Mouse (Mus musculus) limb, embryonic 15.5 days (tissue): ENCODE results near the gene Pdzrn3. TPM values are rescaled to one million over a fixed set of nuclear protein-coding genes. Genes with fewer than 3 reads are reported as not detected.
A peak's percentile ranks its signal among the peaks of the same experiment; 100 is the strongest.

Source experiments
- ATAC-seq: fragments of 200-750 bp; cut with Nextera tagmentation; 2 replicates; pipeline ENCODE4 v1.8.0; 2017; ENCODE audit warnings: low read depth, moderate TSS enrichment; ENCODE audit not compliant: insufficient number of reproducible peaks, low FRiP score, low TSS enrichment
- H3K27ac ChIP-seq: fragments of 300-500 bp; sonication (generic); 2 replicates; pipeline ENCODE4 v1.5.1; 2015; ENCODE audit warnings: moderate library complexity, mild to moderate bottlenecking, inconsistent platforms
- H3K27me3 ChIP-seq: fragments of 300-500 bp; sonication (generic); 2 replicates; pipeline ENCODE4 v1.6.1; 2015; ENCODE audit warnings: inconsistent platforms
- H3K36me3 ChIP-seq: fragments of 300-500 bp; sonication (generic); 2 replicates; pipeline ENCODE4 v1.6.1; 2015; ENCODE audit warnings: inconsistent platforms
- H3K4me1 ChIP-seq: fragments of 300-500 bp; sonication (generic); 2 replicates; pipeline ENCODE4 v1.6.1; 2015; ENCODE audit warnings: inconsistent platforms
- H3K4me2 ChIP-seq: fragments of 300-500 bp; sonication (generic); 2 replicates; pipeline ENCODE4 v1.6.1; 2015; ENCODE audit warnings: mild to moderate bottlenecking, inconsistent platforms
- H3K4me3 ChIP-seq: fragments of 300-500 bp; sonication (generic); 2 replicates; pipeline ENCODE4 v1.5.1; 2015; ENCODE audit warnings: mild to moderate bottlenecking, inconsistent platforms
- H3K9ac ChIP-seq: fragments of 300-500 bp; sonication (generic); 2 replicates; pipeline ENCODE4 v1.6.1; 2015; ENCODE audit warnings: inconsistent platforms
- H3K9me3 ChIP-seq: fragments of 300-500 bp; sonication (generic); 2 replicates; pipeline ENCODE4 v1.6.1; 2016; ENCODE audit warnings: inconsistent platforms
- WGBS: fragments of 180-500 bp; shearing (Covaris S2); methylation state at CpG from one replicate; pipeline ENCODE4 v1.1.7; 2015; 5-methylcytosine and 5-hydroxymethylcytosine counted together
- polyA plus RNA-seq: library from polyadenylated mRNA; unstranded; fragments of >200 nt; fragmentation: Nextera tagmentation; extraction: Ambion mirVana; gene quantifications from 2 replicates; pipeline ENCODE4 v1.2.1, GENCODE M21; 2015

Gene Pdzrn3
- polyA plus RNA-seq, 1 experiment from 2014 or later = 11.7 TPM

DNA sequence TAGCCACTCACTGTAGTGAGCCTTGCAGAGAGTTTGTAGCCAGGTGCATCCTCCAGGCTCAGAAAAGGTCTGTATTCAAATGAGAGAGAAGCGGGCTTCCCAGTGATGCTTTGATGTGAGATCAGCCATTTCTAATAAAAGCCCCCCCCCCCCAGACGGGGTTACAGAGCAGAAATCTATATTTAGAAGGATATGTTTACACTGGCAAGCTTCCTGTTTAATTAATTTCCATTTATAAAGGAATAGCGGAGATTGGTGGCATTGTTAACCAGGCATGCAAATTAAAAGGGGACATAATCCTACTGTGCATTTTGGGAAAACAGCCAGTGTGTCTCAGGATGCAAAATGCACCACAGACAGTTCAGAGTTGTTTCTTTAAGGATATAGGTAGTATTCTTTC is 96.1 kb downstream of the Pdzrn3 start:
- Histone ChIP-seq H3K27me3 (no peaks in the 10 kb centered on the region), H3K4me2 (peak overlapping the region; percentile 10; the same call in 1 of the 2 replicates), H3K9ac (no peak overlapping the region), H3K36me3 (no peaks in the 10 kb centered on the region), H3K9me3 (no peaks in the 10 kb centered on the region), H3K4me3 (no peak overlapping the region), H3K27ac (peak overlapping the region; percentile 76; the same call in 1 of the 2 replicates), H3K4me1 (peaks cover 53% of the 10 kb centered on the region)
- 33% methylated on average over 3 of the region's 3 CpGs for WGBS
- no peak for ATAC-seq

DNA sequence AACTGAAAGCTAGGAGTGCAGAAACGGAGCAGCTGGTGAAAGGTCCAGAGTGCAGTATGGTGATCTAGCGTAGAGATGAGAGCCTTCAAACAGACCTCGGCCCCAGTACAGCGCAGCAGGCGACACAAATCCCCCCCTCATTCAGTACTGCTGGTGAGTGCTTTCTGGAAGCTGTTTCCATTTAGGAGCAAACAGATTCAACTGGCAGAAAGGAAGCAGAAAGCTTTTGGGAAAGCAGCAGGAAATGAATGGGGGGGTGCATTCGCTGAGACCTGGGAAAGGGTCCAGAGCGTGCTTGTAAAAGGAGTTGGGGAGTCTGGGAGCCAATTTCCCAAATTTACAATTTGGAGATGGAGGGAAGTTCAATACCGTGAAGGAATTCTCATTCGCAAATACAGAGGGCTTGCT is 96.9 kb downstream of the Pdzrn3 start:
- H3K27ac ChIP-seq = peak overlapping the region; percentile 76
- H3K9me3 ChIP-seq = no peaks in the 10 kb centered on the region
- WGBS = 25% methylated on average over 9 of the region's 9 CpGs
- H3K36me3 ChIP-seq = no peaks in the 10 kb centered on the region
- peak; percentile 72 for ATAC-seq
- H3K4me3 ChIP-seq = peak overlapping the region; percentile 14; the same call in 1 of the 2 replicates
- peak overlapping the region; percentile 36 for H3K4me2 ChIP-seq
- no peaks in the 10 kb centered on the region for H3K27me3 ChIP-seq
- H3K9ac ChIP-seq = no peak overlapping the region
- H3K4me1 ChIP-seq = peaks cover 59% of the 10 kb centered on the region

DNA sequence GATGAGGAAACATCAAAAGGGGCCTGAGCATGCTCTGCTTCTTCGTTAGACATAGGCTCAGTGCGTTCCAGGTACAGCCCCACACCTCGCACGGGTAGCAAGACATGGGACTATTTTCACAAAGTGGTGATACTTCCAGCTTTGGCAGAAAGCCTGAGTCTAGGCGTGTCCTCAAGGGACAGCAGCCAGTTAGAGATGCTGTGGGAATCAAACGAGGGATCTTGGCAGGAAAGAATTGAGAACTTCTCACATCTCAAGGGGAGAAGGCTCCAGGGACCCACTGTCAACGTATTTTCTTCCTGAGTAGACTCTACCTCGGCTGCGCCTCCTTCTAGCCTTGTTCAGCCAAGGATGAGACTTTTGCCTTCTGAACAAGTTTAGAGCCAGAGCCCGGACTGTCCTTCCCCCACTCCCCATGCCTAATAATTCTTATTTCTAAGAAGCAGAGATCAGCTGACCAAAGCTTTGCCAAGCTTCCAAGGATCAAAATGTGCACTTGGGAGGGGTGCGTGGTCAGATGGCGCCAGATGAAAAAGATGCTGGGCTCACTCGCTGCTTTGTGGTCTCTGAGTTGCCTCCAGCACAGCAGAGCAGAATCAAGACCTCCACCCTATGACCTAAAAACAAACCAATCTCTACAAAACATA is 99.3 kb downstream of the Pdzrn3 start:
- no peaks in the 10 kb centered on the region for H3K36me3 ChIP-seq
- H3K9ac ChIP-seq = no peak overlapping the region
- ATAC-seq = no peak
- peaks cover 62% of the 10 kb centered on the region for H3K4me1 ChIP-seq
- no peaks in the 10 kb centered on the region for H3K27me3 ChIP-seq
- H3K9me3 ChIP-seq = no peaks in the 10 kb centered on the region
- 49% methylated on average over 13 of the region's 13 CpGs for WGBS
- no peak overlapping the region for H3K4me2 ChIP-seq
- H3K4me3 ChIP-seq = no peak overlapping the region
- H3K27ac ChIP-seq = peak overlapping the region; percentile 18; the same call in 1 of the 2 replicates

DNA sequence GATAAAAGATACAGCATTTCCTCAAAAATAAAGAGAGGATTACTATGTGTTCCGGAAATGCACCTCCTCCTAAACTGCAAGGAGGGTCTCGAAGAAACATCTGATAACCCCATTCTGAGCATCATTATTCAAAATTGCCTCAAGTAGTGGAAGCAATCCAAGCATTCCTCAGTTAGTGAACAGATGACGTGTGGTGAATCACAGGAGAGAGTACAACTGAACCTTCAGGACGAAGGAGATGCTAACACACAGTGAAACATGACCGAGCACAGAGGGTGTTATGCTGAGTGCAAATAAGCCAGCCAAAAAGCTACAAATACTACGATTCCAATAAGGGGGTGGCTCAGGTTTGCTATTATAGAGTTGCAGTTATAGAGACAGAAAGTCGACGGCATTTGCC is 101.4 kb downstream of the Pdzrn3 start:
- Histone ChIP-seq H3K4me1 (peaks cover 54% of the 10 kb centered on the region), H3K36me3 (0 out of 2 replicates have a peak, but pooled peaks cover 2% of the 10 kb centered on the region), H3K9ac (no peak overlapping the region), H3K9me3 (no peaks in the 10 kb centered on the region), H3K4me2 (no peak overlapping the region), H3K27ac (no peak overlapping the region), H3K27me3 (no peaks in the 10 kb centered on the region), H3K4me3 (no peak overlapping the region)
- WGBS = 63% methylated on average over 8 of the region's 8 CpGs
- ATAC-seq = no peak

DNA sequence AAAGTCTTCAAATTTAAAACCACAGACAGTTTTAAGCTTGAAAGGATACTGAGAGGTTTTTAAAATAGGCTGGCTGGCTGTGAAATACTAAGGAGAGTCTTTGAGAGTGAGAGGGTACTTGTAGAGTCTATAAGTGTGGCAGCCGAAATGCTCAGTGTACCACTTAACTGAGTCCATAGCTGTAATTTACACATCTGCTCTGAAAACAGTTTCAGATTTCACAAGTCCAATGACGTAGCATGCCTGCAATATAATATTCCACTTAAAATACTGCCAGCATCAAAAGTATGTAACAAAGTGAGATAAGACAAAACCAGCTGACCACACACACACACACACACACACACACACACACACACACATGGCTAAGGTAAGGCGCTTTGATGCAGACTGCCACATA is 101.9 kb downstream of the Pdzrn3 start:
- no peak overlapping the region for H3K9ac ChIP-seq
- 0 out of 2 replicates have a peak, but pooled peaks cover 2% of the 10 kb centered on the region for H3K36me3 ChIP-seq
- peaks cover 55% of the 10 kb centered on the region for H3K4me1 ChIP-seq
- ATAC-seq = no peak
- no peaks in the 10 kb centered on the region for H3K9me3 ChIP-seq
- H3K4me2 ChIP-seq = no peak overlapping the region
- 72% methylated on average over 3 of the region's 3 CpGs for WGBS
- no peak overlapping the region for H3K27ac ChIP-seq
- no peak overlapping the region for H3K4me3 ChIP-seq
- H3K27me3 ChIP-seq = no peaks in the 10 kb centered on the region

DNA sequence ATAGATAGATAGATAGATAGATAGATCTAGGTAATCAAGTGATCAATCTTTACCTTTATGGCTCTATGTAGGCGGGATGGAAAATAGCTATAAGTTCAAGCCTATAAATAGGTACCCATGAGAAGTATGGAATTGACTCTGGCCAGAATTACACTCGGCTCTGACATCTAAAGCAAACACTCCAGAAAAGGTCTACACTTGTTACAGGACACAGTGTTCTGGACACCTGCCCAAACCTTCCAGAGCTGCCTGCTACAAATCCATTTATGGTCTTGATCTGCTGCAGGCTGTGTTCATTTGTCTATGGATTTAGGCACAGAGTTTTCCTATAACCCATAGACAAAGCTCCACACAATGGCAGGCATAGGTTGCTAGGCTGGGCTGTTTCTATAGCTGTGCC is 102.9 kb downstream of the Pdzrn3 start:
- no peak overlapping the region for H3K9ac ChIP-seq
- H3K36me3 ChIP-seq = 0 out of 2 replicates have a peak, but pooled peaks cover 2% of the 10 kb centered on the region
- no peaks in the 10 kb centered on the region for H3K9me3 ChIP-seq
- no peak overlapping the region for H3K4me2 ChIP-seq
- H3K27ac ChIP-seq = no peak overlapping the region
- no peak for ATAC-seq
- H3K27me3 ChIP-seq = no peaks in the 10 kb centered on the region
- peaks cover 57% of the 10 kb centered on the region for H3K4me1 ChIP-seq
- WGBS = 60% methylated on average over 2 of the region's 2 CpGs
- H3K4me3 ChIP-seq = no peak overlapping the region

DNA sequence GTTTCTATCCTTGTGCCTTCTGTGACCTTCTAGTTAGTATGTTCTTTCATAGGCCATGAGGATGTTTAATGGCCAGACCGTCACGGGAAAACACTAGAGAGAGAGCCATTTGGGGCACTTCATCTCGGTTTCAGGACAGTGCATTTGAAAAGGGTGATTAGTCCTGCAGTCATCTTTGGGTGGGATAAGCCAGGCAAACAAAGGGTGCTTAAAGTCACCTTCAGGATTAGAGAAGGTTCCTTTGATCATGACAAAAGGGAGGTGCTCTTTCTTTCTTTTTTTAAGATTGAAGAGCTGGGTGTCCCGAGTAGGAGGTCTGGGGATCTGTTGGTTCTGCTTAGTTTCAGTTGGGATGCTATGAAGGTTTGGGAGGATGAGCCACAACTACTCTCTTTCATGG is 105.4 kb downstream of the Pdzrn3 start:
- H3K36me3 ChIP-seq = 0 out of 2 replicates have a peak, but pooled peaks cover 2% of the 10 kb centered on the region
- no peak overlapping the region for H3K4me3 ChIP-seq
- 39% methylated on average over 4 of the region's 4 CpGs for WGBS
- H3K9ac ChIP-seq = no peak overlapping the region
- H3K27ac ChIP-seq = no peak overlapping the region
- H3K4me1 ChIP-seq = peaks cover 54% of the 10 kb centered on the region
- ATAC-seq = no peak
- H3K27me3 ChIP-seq = no peaks in the 10 kb centered on the region
- no peaks in the 10 kb centered on the region for H3K9me3 ChIP-seq
- no peak overlapping the region for H3K4me2 ChIP-seq

DNA sequence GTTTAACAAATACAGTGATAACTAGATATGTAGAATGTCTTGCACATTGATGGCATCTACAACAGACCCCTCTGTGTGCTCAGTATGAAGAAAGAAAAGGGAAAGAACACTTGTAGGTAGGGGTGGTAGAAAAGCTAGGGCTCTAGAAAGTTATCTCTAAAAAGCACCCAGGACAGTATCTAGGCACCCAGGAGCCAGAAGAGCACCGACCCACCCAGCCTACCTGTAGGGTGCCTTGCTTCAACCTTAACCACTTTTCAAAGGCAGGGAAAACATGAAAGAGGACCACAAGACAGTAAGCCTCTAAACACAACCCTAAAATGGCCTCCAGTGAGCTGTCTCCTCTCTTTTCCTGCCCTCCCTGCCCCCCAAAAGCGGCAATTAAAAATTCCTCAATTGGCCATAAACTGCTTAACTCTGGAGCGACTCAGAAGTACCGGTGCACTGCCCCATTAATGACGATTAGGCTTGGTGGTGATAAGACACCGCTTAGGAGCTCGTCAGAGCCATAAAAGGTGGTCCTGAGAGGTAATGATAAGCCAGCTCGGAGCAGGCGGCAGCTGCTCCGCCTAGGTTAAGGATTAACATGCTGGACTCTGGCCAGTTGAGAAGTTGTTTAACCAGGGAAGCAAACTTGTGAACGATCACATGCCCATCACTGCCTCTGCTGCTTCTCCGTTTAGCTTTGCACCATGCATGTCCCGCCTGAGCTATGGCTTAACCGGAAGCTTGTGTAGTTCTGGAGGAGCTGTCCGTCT is 106.1 kb downstream of the Pdzrn3 start:
- H3K4me1 ChIP-seq = peaks cover 58% of the 10 kb centered on the region
- whole genome bisulfite sequencing = 31% methylated on average over 15 of the region's 15 CpGs
- no peak overlapping the region for H3K9ac ChIP-seq
- no peak overlapping the region for H3K4me3 ChIP-seq
- H3K36me3 ChIP-seq = 0 out of 2 replicates have a peak, but pooled peaks cover 2% of the 10 kb centered on the region
- H3K27me3 ChIP-seq = no peaks in the 10 kb centered on the region
- no peaks in the 10 kb centered on the region for H3K9me3 ChIP-seq
- no peak overlapping the region for H3K4me2 ChIP-seq
- ATAC-seq = no peak
- H3K27ac ChIP-seq = no peak overlapping the region

DNA sequence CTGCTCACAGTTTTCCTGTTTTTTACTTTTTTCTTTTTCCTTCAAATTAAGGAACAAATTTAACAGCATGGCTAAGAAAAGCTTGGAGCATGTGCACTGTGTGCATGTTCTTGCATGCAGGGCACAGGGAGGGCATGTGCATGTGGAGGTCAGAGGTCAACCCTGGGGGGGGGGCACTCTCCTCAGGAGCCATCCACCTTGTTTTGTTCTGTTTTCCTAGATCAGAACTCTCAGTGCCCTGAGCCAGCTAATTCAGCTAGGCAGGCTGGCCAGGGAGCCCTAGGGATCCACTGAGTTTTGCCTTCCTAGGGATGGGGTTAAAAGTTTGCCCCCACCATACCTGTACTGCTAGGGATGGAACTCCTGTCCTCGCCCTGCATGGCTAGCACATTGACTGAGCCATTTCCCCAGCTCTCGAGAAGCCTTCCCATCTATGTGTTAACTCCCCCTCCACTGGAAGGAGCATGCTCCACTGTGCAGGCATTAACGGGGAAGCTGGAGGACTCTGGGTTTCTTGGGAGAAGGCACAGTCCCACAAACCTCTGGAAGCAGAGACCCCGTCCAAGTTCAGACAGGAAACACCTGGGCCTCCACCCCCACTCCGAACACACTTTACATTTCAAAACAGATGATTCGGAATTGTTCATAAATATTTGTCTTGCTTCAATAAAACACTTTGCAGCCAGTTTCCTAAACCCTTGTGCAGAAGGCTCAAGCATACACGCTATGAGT is 107.4 kb downstream of the Pdzrn3 start:
- WGBS = 32% methylated on average over 7 of the region's 7 CpGs
- no peaks in the 10 kb centered on the region for H3K27me3 ChIP-seq
- H3K4me1 ChIP-seq = peaks cover 54% of the 10 kb centered on the region
- peak overlapping the region; percentile 34; the same call in 1 of the 2 replicates for H3K27ac ChIP-seq
- H3K9me3 ChIP-seq = no peaks in the 10 kb centered on the region
- 0 out of 2 replicates have a peak, but pooled peaks cover 2% of the 10 kb centered on the region for H3K36me3 ChIP-seq
- H3K4me2 ChIP-seq = no peak overlapping the region
- H3K9ac ChIP-seq = no peak overlapping the region
- peak; percentile 50 for ATAC-seq
- no peak overlapping the region for H3K4me3 ChIP-seq

DNA sequence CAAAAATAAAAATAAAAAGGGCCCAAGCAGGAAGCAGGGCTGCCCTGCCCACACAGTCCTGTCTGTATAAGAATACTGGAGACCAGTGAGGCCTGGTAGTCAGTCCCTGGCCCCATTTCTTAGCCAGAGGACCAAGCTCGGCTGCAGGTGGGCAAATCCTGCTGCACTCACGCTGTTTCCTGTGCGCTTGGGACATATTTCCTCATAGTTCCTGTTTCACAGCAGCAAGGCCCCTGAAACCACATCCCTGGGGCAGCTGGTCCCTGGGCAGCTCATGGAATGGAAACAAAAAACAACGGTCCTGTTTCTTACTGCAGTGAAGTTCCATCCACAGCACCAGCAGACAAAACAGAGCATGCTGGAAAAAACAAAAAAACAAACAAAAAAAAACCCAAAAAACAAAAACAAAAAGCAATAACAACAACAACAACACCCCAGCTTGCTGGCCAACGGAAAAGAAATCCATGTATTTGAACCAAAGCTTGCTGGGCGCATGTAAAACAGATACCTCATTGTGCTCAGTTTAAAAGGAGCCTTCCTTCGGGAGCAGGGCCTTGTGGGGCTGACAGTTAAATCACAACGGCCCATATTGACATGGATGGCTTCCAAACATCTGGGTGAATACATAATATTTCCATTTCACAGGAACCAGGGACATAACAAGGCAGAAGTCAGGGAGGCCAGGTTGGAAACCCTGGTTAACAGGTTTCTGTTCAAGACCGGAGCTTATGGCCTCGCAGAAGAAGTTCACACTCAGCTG is 108.2 kb downstream of the Pdzrn3 start:
- Histone ChIP-seq H3K9ac (no peak overlapping the region), H3K27ac (peak overlapping the region; percentile 34; the same call in 1 of the 2 replicates), H3K9me3 (no peaks in the 10 kb centered on the region), H3K4me2 (no peak overlapping the region), H3K36me3 (0 out of 2 replicates have a peak, but pooled peaks cover 2% of the 10 kb centered on the region), H3K4me1 (peaks cover 51% of the 10 kb centered on the region), H3K4me3 (no peak overlapping the region), H3K27me3 (no peaks in the 10 kb centered on the region)
- ATAC-seq = no peak
- 30% methylated on average over 10 of the region's 10 CpGs for WGBS

DNA sequence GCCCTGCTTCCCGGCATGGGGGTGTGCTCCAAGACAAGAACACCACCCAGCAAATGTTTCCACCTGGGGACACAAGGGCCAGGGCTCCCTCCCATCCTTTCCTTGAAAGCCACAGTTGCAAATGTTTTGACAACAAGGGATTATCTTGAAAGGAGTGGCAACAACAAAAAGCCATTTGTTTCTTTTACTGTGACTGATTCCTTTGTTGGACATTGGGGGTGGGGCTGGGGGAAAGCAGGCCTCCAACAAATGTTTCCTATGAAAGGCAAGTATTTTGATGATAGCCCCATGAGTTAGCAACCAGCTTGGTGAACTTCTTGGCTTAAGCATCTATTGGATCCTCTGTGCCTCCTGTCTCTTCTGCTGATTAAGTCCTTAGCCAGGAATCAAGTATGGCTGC is 109.4 kb downstream of the Pdzrn3 start:
- Histone ChIP-seq H3K27ac (no peak overlapping the region), H3K9ac (no peak overlapping the region), H3K4me3 (no peak overlapping the region), H3K9me3 (no peaks in the 10 kb centered on the region), H3K4me1 (peaks cover 61% of the 10 kb centered on the region), H3K4me2 (no peak overlapping the region), H3K27me3 (no peaks in the 10 kb centered on the region), H3K36me3 (0 out of 2 replicates have a peak, but pooled peaks cover 2% of the 10 kb centered on the region)
- WGBS = 39% methylated on average over 1 of the region's 1 CpGs
- ATAC-seq = no peak
